Comparison of ENCODE assay signal across 9 mouse cellular contexts in the genomic region with DNA sequence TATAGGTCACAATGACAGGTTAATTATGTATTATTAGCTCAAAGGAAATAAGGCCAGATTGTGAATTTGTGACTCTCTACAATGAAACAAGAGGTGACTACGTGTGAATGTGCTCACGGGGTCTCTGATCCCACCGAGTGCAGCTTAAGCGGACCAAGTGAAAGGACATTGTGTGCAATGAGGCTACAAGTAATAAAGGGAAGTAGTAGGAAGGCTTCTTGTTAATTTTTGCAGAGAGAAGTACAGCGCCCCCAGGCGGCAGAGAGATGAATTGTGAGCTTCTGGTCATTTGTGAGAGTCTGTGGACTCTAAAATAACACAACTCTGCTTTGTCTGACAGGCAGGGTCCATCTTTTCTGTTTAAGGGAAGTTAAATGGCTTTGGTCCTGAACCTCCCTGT.
DNase-seq lines count a peak whose midpoint lies in the region; ATAC-seq lines count a peak whose summit lies in the region.
"Had no signal": no experiment of that assay in that cellular context is flagged by ENCODE, and none has a peak within 500 bp of the region (broad histone marks: within the 10 kb centered on the region; RNA-seq: fewer than 3 reads in every experiment).

No protein-coding gene starts in this region.

- no peaks in the 10 kb centered on the region for H3K9me3 ChIP-seq in neural tube, embryonic 11.5 days (ENCODE audit: control insufficient read depth, low read length)
- no peaks in the 10 kb centered on the region for H3K9me3 ChIP-seq in hindbrain, embryonic 14.5 days (ENCODE audit: control insufficient read depth, low read length)
- H3K9me3 ChIP-seq: heart, embryonic 15.5 days had no signal

- H3K4me2 ChIP-seq in neural tube, embryonic 11.5 days (ENCODE audit: low read depth) = no peak overlapping the region
- H3K4me2 ChIP-seq in hindbrain, embryonic 14.5 days (replicated peaks) = no peak overlapping the region
- H3K4me2 ChIP-seq: heart, embryonic 15.5 days had no signal

- no peak overlapping the region for H3K27ac ChIP-seq in neural tube, embryonic 11.5 days (ENCODE audit: low read depth, low read length)
- peak overlapping the region; percentile 60 for H3K27ac ChIP-seq in hindbrain, embryonic 14.5 days
- H3K27ac ChIP-seq: heart, embryonic 15.5 days had no signal

- DNase-seq in gastrocnemius, adult 18-20 months (ENCODE audit: low spot score) = peak; percentile 3
- no peak for DNase-seq in gastrocnemius, postnatal 25 days
- DNase-seq in neural tube, embryonic 11.5 days (ENCODE audit: low spot score) = peak; percentile 45
- DNase-seq in neural tube, embryonic 10.5 days (ENCODE audit: extremely low spot score, low spot score) = no peak
- DNase-seq in cerebellum, adult 18-20 months = peak; percentile 14 to 48
- no peak for DNase-seq in hindbrain, embryonic 14.5 days (ENCODE audit: low spot score)
- no peak for DNase-seq in urinary bladder, postnatal 25 days (ENCODE audit: low spot score)

- no peak overlapping the region for H3K4me3 ChIP-seq in neural tube, embryonic 11.5 days (ENCODE audit: low read depth, low read length)
- no peak overlapping the region for H3K4me3 ChIP-seq in hindbrain, embryonic 14.5 days (replicated peaks; ENCODE audit: low read length)
- H3K4me3 ChIP-seq: heart, embryonic 15.5 days had no signal

- H3K9ac ChIP-seq in neural tube, embryonic 11.5 days (ENCODE audit: low read length) = no peak overlapping the region
- H3K9ac ChIP-seq in hindbrain, embryonic 14.5 days = 0 out of 2 replicates have a peak overlapping the region, but pooled peaks have one; percentile 28
- H3K9ac ChIP-seq: heart, embryonic 15.5 days had no signal

- no peaks in the 10 kb centered on the region for H3K27me3 ChIP-seq in neural tube, embryonic 11.5 days (ENCODE audit: control insufficient read depth, insufficient read depth, low read length)
- no peaks in the 10 kb centered on the region for H3K27me3 ChIP-seq in hindbrain, embryonic 14.5 days (ENCODE audit: control insufficient read depth, insufficient read depth, low read length)
- H3K27me3 ChIP-seq: heart, embryonic 15.5 days had no signal

- ATAC-seq in neural tube, embryonic 11.5 days (ENCODE audit: insufficient read depth, low FRiP score, low TSS enrichment) = no peak
- no peak for ATAC-seq in hindbrain, embryonic 14.5 days (ENCODE audit: low FRiP score)
- ATAC-seq in megakaryocyte, adult 5-6 weeks (ENCODE audit: poor library complexity, severe bottlenecking) = peak; percentile 43; the same call in 1 of the 2 replicates

- no peaks in the 10 kb centered on the region for H3K36me3 ChIP-seq in neural tube, embryonic 11.5 days (ENCODE audit: control insufficient read depth, insufficient read depth, low read length)
- H3K36me3 ChIP-seq in hindbrain, embryonic 14.5 days (replicated peaks; ENCODE audit: control insufficient read depth, insufficient read depth) = no peaks in the 10 kb centered on the region
- H3K36me3 ChIP-seq: heart, embryonic 15.5 days had no signal

- 37% methylated on average over 6 of the region's 6 CpGs for WGBS in neural tube, embryonic 11.5 days
- 49% methylated on average over 6 of the region's 6 CpGs for WGBS in hindbrain, embryonic 14.5 days

- H3K4me1 ChIP-seq in neural tube, embryonic 11.5 days (ENCODE audit: control insufficient read depth, insufficient read depth, low read length) = no peaks in the 10 kb centered on the region
- H3K4me1 ChIP-seq in hindbrain, embryonic 14.5 days (replicated peaks; ENCODE audit: control insufficient read depth, insufficient read depth, low read length) = peaks cover 15% of the 10 kb centered on the region

Comparison
In these comparisons a context has a peak if more than half of its experiments do, and no peak if none do; other contexts are left out.
1. DNase-seq: peak in gastrocnemius, adult 18-20 months (single experiment), neural tube, embryonic 11.5 days (single experiment) and cerebellum, adult 18-20 months (2 of 2); none in gastrocnemius, postnatal 25 days (single experiment), neural tube, embryonic 10.5 days (single experiment), hindbrain, embryonic 14.5 days (single experiment) and urinary bladder, postnatal 25 days (single experiment).